Mouse (Mus musculus) E14TG2a.4 (cell line): ENCODE measurements around the gene Shb.
A peak's percentile ranks its signal among the peaks of the same experiment; 100 is the strongest.

Experiments
- H3K27me3 ChIP-seq: 2 replicates; pipeline ENCODE4 v1.6.1; 2014; ENCODE audit warnings: low read length, control low read depth; ENCODE audit not compliant: insufficient read depth
- H3K36me3 ChIP-seq: 2 replicates; pipeline ENCODE4 v1.6.1; 2014; ENCODE audit warnings: low read length, control low read depth; ENCODE audit not compliant: insufficient read depth
- H3K4me1 ChIP-seq: replicated peaks from 2 replicates; pipeline ENCODE4 v1.6.1; 2014; ENCODE audit warnings: low read depth, low read length, control low read depth
- H3K4me3 ChIP-seq: replicated peaks from 2 replicates; pipeline ENCODE4 v1.5.1; 2014; ENCODE audit warnings: mild to moderate bottlenecking, low read length
- H3K9me3 ChIP-seq: 2 replicates; pipeline ENCODE4 v1.6.1; 2014; ENCODE audit warnings: low read length, control low read depth
- CTCF ChIP-seq: conservative IDR thresholded peaks from 2 replicates; pipeline ENCODE4 v1.5.1; 2014; ENCODE audit warnings: low read length
- NANOG ChIP-seq: IDR thresholded peaks from 2 replicates; pipeline ENCODE4 v1.6.1; 2014; ENCODE audit warnings: borderline replicate concordance, low read length, mixed read lengths
- POU5F1 ChIP-seq: IDR thresholded peaks from 2 replicates; pipeline ENCODE4 v1.6.1; 2014; ENCODE audit warnings: low read length, borderline replicate concordance

Gene Shb

DNA sequence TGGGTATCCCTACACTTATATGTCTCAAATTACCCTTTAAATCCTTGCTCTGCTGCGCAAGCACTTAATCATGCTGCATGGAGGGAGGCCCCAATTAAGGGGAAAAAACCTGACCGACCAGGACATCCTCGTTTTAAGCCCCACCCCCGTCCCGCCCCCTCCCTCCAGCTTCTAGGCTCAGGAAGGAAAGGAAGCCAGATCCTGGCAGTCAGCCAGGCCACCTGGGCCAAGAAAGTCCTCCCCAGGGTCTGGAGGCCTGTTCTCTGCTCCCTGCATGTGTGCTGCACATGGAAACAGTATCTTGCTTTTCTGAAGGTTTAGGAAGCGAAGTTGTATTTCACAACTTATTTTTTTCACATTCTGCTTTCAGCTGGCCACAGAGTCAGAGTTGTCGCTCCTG is at the start of gene Shb:
Gene Shb, minus strand, starts transcription at position 96 of the 400 bp plus-strand sequence.
- peak within 1 kb of the TSS; percentile 91 for H3K4me3 ChIP-seq
- peaks cover 28% of the 10 kb centered on the region for H3K27me3 ChIP-seq
- 0 out of 2 replicates have a peak, but pooled peaks cover 3% of the 10 kb centered on the region for H3K36me3 ChIP-seq
- TF ChIP-seq NANOG, result no peak
- TF ChIP-seq POU5F1, result no peak
- no peak for TF ChIP-seq CTCF
- H3K4me1 ChIP-seq, result peaks cover 39% of the 10 kb centered on the region
- peaks cover 4% of the 10 kb centered on the region; the same call in 1 of the 2 replicates for H3K9me3 ChIP-seq

DNA sequence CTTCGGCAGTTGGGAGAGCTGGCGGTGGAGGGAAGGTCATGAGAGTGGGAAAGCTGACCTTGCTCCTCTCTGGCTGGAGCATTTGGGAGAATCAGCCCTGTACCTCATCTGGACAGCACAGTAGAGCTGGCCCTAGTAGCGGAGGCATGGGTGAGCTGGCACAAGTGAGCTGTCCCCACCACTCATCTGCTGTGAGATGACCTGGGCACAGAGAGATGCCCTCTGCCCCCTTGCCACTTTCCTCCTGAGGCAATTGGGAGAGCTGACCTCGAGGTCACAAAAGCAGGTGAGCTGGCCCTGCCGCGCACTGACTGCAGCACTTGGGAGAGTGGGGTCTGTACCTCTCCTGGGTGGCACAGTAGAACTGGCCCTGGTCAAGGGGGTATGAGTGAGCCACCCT is 48.8 kb upstream of the Shb start:
- H3K36me3 ChIP-seq, result no peaks in the 10 kb centered on the region
- H3K27me3 ChIP-seq, result peaks cover 48% of the 10 kb centered on the region
- no peaks in the 10 kb centered on the region for H3K9me3 ChIP-seq
- no peak overlapping the region for H3K4me3 ChIP-seq
- peaks cover 62% of the 10 kb centered on the region for H3K4me1 ChIP-seq
- no peak for TF ChIP-seq POU5F1
- no peak for TF ChIP-seq CTCF
- TF ChIP-seq NANOG, result no peak

DNA sequence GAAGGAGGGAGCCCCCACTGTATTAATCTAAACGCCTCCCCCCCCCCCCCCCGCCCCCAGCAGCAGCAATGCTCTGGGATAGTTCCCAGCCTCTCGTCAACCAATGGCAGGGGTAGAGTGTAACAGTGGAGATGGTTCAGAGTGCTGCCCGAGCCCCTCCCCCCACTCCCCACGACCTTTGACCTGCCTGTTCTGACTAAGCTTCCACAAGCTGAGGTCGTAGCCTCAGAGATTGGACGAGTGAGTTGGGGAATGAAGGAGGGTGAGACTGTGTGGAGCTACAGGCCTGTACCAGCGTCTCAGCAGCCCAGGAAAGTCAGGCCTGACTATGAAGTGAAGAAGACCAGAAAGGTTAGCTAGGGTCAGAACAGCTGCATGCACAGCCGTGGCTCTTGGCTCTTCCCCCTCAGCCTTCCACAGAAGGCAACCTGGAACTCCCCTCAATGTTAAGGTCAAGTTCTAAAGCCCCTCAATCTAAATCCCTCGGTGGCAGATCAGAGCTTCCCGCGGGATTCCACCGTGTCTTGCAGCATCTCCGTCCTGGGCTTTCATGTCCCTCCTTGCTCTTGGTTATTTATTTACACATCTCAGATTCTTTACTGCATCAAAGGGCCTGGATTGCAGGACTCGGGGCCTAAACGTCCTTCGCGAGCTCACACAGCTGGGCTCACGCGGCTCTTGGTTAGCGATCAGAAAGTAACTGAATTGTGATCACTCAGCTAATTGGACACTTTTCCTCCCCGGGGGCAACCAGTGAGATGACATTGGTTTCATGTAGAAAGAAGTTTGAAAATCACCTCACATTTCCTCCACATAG is 46.5 kb upstream of the Shb start:
- H3K4me1 ChIP-seq, result peaks cover 45% of the 10 kb centered on the region
- 0 out of 2 replicates have a peak overlapping the region, but pooled peaks have one; percentile 10 for H3K4me3 ChIP-seq
- H3K36me3 ChIP-seq, result no peaks in the 10 kb centered on the region
- H3K9me3 ChIP-seq, result no peaks in the 10 kb centered on the region
- TF ChIP-seq NANOG (no peak), CTCF (no peak), POU5F1 (no peak)
- H3K27me3 ChIP-seq, result peaks cover 32% of the 10 kb centered on the region

DNA sequence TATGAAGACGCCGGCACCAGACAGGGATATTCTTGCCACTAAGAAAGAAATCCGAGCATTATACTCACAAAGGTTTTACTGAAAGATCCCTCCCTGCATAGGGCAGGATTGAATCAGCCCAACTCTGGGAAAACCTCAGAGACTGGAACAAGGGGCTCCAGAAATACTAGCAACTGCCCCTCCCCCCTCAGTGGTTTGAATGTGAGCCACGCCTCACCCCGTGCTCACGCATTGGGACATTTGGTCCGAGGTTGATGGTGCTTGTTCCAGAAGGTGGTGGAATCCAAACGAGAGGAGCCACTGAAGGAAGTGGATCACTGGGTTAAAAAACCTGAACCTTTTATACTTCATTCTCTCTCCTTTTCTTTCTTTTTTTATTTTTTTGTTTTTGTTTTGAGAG is 45.4 kb upstream of the Shb start:
- Histone ChIP-seq H3K36me3 (no peaks in the 10 kb centered on the region), H3K4me1 (peaks cover 38% of the 10 kb centered on the region), H3K27me3 (peaks cover 29% of the 10 kb centered on the region), H3K4me3 (no peak overlapping the region; the same call in 1 of the 2 replicates), H3K9me3 (no peaks in the 10 kb centered on the region)
- no peak for TF ChIP-seq POU5F1
- no peak for TF ChIP-seq NANOG
- TF ChIP-seq CTCF, result no peak

DNA sequence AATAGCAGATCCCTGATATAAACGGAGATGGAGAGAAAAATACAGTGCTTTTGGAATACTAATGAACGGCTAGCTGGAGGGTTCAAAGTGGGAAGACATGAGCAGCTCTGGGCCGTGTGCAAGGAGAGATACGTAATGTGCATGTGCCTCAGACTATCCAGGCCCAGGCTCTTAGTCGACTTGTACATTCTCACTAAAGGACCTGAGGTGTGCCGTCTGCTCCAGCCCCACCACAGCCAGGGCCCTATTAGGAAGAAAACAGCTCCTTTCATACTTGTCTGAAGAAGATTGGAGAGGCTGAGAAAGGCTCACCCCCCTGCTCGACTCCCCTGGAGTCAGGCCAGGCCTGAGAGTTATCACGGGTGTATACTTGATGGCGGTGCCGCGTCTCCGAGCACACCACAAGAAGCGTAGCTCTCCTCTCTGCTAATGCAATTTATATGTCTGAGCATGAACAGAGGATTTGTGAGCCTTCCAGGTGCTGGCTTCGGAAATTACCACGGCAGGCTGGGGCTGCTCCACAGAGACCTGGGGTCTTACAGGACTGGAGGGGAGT is 42.4 kb upstream of the Shb start:
- H3K4me3 ChIP-seq, result no peak overlapping the region
- H3K36me3 ChIP-seq, result no peaks in the 10 kb centered on the region
- H3K9me3 ChIP-seq, result no peaks in the 10 kb centered on the region
- TF ChIP-seq CTCF, result no peak
- TF ChIP-seq POU5F1, result no peak
- no peak for TF ChIP-seq NANOG
- H3K4me1 ChIP-seq, result peaks cover 27% of the 10 kb centered on the region
- H3K27me3 ChIP-seq, result peaks cover 21% of the 10 kb centered on the region

DNA sequence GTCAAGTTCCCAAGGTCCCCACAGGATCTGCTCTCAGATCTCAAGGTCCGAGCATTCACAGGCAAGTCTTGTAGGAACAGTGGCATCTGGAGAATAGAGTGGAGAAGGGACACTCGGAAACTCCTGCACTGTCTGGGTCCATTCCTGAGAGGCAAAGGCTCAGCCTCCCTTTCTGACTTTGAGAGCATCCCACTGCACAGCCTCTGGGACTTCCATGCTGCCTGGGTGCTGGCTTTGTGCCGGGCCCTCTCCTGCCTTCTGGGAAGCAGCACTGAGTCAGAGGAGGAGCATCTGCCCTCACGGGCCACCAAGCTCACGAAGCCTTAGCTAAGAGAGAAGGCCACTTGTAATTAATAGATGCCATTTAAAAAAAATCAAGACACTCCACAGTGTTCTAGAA is 37.3 kb upstream of the Shb start:
- 0 out of 2 replicates have a peak, but pooled peaks cover 3% of the 10 kb centered on the region for H3K4me1 ChIP-seq
- H3K9me3 ChIP-seq, result no peaks in the 10 kb centered on the region
- no peaks in the 10 kb centered on the region for H3K36me3 ChIP-seq
- TF ChIP-seq NANOG (no peak), POU5F1 (no peak), CTCF (no peak)
- H3K4me3 ChIP-seq, result no peak overlapping the region
- H3K27me3 ChIP-seq, result peaks cover 4% of the 10 kb centered on the region; the same call in 1 of the 2 replicates

DNA sequence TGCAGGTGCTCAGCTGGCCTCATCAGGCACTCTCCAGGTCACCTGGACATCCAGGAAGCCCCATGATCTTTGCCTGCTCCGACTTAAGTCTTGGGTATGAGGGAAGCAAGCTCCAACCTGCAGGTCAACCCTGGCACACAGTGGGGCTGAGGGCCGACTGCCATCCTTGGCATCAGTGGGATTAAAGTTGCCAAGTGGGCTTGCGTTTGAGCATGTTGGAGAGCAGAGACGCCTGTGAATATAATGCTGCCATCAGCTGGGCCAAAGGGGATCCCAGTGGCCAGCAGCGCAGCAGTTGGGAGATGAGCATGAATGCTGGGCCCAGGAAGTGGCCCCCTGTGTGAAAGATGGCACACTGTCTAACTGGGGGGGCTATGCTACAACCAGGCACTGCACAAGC is 25.9 kb upstream of the Shb start:
- H3K4me1 ChIP-seq, result no peaks in the 10 kb centered on the region

DNA sequence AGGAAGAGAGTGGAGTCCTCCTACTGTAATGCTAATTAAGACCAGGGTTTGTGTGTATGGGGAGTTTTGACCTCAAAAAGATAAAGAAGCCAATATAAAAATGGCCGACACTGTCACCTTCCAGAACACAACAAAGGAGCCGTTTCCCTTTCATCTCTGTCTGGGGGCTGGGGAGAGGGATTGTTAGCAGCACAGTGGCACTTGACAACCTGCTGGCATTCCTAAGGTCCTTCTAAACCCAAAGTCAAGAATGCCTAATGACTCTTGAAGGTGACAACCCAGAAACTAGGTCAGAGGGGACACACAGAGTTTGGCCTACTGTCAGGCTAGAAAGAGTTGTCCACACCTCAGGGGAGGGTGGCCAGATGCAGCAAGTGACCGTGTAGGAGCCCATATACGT is 20.3 kb upstream of the Shb start:
- Histone ChIP-seq H3K4me1 (peaks cover 9% of the 10 kb centered on the region), H3K27me3 (no peaks in the 10 kb centered on the region), H3K4me3 (no peak overlapping the region), H3K36me3 (no peaks in the 10 kb centered on the region), H3K9me3 (peaks cover 10% of the 10 kb centered on the region; the same call in 1 of the 2 replicates)
- TF ChIP-seq NANOG, result peak; percentile 15; the same call in 1 of the 2 replicates
- no peak for TF ChIP-seq POU5F1

More for the DNA sequence above, 25.9 kb upstream of the Shb start:
- H3K9me3 ChIP-seq, result peaks cover 10% of the 10 kb centered on the region; the same call in 1 of the 2 replicates
- H3K27me3 ChIP-seq, result peaks cover 15% of the 10 kb centered on the region
- no peak overlapping the region for H3K4me3 ChIP-seq
- TF ChIP-seq CTCF (no peak), POU5F1 (no peak), NANOG (no peak)
- no peaks in the 10 kb centered on the region for H3K36me3 ChIP-seq

DNA sequence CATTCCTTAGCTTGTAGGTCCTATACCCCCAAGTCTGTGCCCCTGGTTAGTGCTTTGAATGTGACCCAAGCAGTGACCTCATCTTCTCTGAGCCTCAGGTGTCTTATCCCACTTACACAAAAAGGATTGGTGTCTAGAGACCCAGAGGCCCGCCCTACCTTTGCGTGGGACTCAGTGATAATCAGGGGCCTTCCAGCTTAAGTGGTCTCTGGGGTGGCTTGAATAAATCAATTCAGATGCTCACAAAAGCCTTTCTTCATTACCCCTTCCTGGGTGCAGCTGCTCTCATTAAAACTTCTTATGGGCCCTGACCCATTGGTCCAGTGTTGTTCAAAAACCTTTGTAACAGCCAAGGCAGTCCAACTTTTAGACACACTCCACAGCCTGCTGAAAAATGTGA is 18.7 kb upstream of the Shb start:
- TF ChIP-seq POU5F1, result no peak
- TF ChIP-seq CTCF, result no peak
- no peak for TF ChIP-seq NANOG
- Histone ChIP-seq H3K4me3 (no peak overlapping the region), H3K36me3 (no peaks in the 10 kb centered on the region), H3K27me3 (no peaks in the 10 kb centered on the region), H3K9me3 (no peaks in the 10 kb centered on the region), H3K4me1 (peaks cover 9% of the 10 kb centered on the region)
